Mouse (Mus musculus) heart, postnatal 14 days (tissue): ENCODE results near the gene Khdc1c. TPM values are rescaled to one million over a fixed set of nuclear protein-coding genes. Genes with fewer than 3 reads are reported as not detected.

Experiments
- total RNA-seq, 2 experiments: library from RNA; stranded (reverse); gene quantifications; 2 replicates each; pipeline ENCODE4 v1.2.3; 2021

The Khdc1c gene
- total RNA-seq, 2 experiments from 2014 or later = not detected

Other genes with a start within 250 kb of the Khdc1c start
- 1 to 10 TPM; 3.0 to 3.2 TPM for gene Tmem14a, start 149.8 kb upstream of the Khdc1c start, total RNA-seq
- gene Gsta3, start 127.7 kb upstream of the Khdc1c start, total RNA-seq = 1 to 10 TPM; 2.9 to 7.6 TPM
- gene Khdc1a, start 18.7 kb upstream of the Khdc1c start, total RNA-seq = not detected
- gene Khdc1b, start 15.2 kb downstream of the Khdc1c start, total RNA-seq = not detected